Mouse (Mus musculus) neural tube, embryonic 11.5 days (tissue): ENCODE results near the gene Pik3cd. TPM values are rescaled to one million over a fixed set of nuclear protein-coding genes. Genes with fewer than 3 reads are reported as not detected.
"Not testable (repeated sequence)": the region's sequence is repeated elsewhere in the genome, so short reads cannot be mapped to it uniquely, and the experiment has no call there.

Experiments
- ATAC-seq: fragments of 200-750 bp; cut with Nextera tagmentation; 2 replicates; pipeline ENCODE4 v1.8.0; 2017; ENCODE audit warnings: moderate number of reproducible peaks, mild to moderate bottlenecking, moderate TSS enrichment, moderate library complexity; ENCODE audit not compliant: insufficient read depth, low FRiP score, low TSS enrichment
- DNase-seq: peaks from one replicate; pipeline ENCODE4 v3.0.0-alpha.2; 2015; ENCODE audit warnings: low spot score
- H3K27ac ChIP-seq: fragments of 300-500 bp; sonication (generic); 2 replicates; pipeline ENCODE4 v1.5.1; 2014; ENCODE audit warnings: low read depth, mild to moderate bottlenecking, low read length
- H3K27me3 ChIP-seq: fragments of 300-500 bp; sonication (generic); 2 replicates; pipeline ENCODE4 v1.6.1; 2014; ENCODE audit warnings: mild to moderate bottlenecking, low read length, mixed read lengths; ENCODE audit not compliant: control insufficient read depth, insufficient read depth
- H3K36me3 ChIP-seq: fragments of 300-500 bp; sonication (generic); 2 replicates; pipeline ENCODE4 v1.6.1; 2014; ENCODE audit warnings: mild to moderate bottlenecking, low read length, moderate library complexity, mixed read lengths; ENCODE audit not compliant: control insufficient read depth, insufficient read depth
- H3K4me1 ChIP-seq: fragments of 300-500 bp; sonication (generic); 2 replicates; pipeline ENCODE4 v1.6.1; 2014; ENCODE audit warnings: low read length, mixed read lengths; ENCODE audit not compliant: control insufficient read depth, insufficient read depth
- H3K4me2 ChIP-seq: fragments of 300-500 bp; sonication (generic); 2 replicates; pipeline ENCODE4 v1.6.1; 2014; ENCODE audit warnings: low read depth, mild to moderate bottlenecking, moderate library complexity
- H3K4me3 ChIP-seq: fragments of 300-500 bp; sonication (generic); 2 replicates; pipeline ENCODE4 v1.5.1; 2014; ENCODE audit warnings: low read depth, low read length
- H3K9ac ChIP-seq: fragments of 300-500 bp; sonication (generic); 2 replicates; pipeline ENCODE4 v1.6.1; 2014; ENCODE audit warnings: mild to moderate bottlenecking, low read length
- H3K9me3 ChIP-seq: fragments of 300-500 bp; sonication (generic); 2 replicates; pipeline ENCODE4 v1.6.1; 2016; ENCODE audit warnings: low read length; ENCODE audit not compliant: control insufficient read depth
- WGBS: fragments of 180-500 bp; shearing (Covaris S2); extraction: QIAGEN DNeasy Blood & Tissue Kit; methylation state at CpG from one replicate; pipeline ENCODE4 v1.1.7; 2014; 5-methylcytosine and 5-hydroxymethylcytosine counted together
- polyA plus RNA-seq: library from polyadenylated mRNA; unstranded; fragments of >200 nt; fragmentation: Nextera tagmentation; extraction: Ambion mirVana; gene quantifications from 2 replicates; pipeline ENCODE4 v1.2.1, GENCODE M21; 2014

Pik3cd gene
- polyA plus RNA-seq, 1 experiment from 2014 or later = 15.0 TPM

- whole genome bisulfite sequencing = 98% methylated on average over 3 of the region's 3 CpGs
- no peak overlapping the region for H3K4me3 ChIP-seq
Observed at GRCm38 (mm10) chr4:149614869-149615268, 87.5 kb downstream of the Pik3cd start.

GRCm38 (mm10) chr4:149613497-149613896 is 88.9 kb downstream of the Pik3cd start:
- not testable (repeated sequence) for H3K4me3 ChIP-seq, H3K36me3 ChIP-seq, H3K4me1 ChIP-seq, H3K9me3 ChIP-seq, H3K4me2 ChIP-seq, H3K27ac ChIP-seq, H3K9ac ChIP-seq, H3K27me3 ChIP-seq, DNase-seq
- 79% methylated on average over 6 of the region's 6 CpGs for WGBS
- ATAC-seq = peak; percentile 61; the same call in 1 of the 2 replicates

More at GRCm38 (mm10) chr4:149614869-149615268, 87.5 kb downstream of the Pik3cd start:
- DNase-seq = no peak
- peaks cover 2% of the 10 kb centered on the region; the same call in 1 of the 2 replicates for H3K36me3 ChIP-seq
- no peak for ATAC-seq
- H3K4me1 ChIP-seq = no peaks in the 10 kb centered on the region
- H3K4me2 ChIP-seq = no peak overlapping the region
- no peak overlapping the region for H3K27ac ChIP-seq
- H3K27me3 ChIP-seq = no peaks in the 10 kb centered on the region
- H3K9ac ChIP-seq = no peak overlapping the region
- no peaks in the 10 kb centered on the region for H3K9me3 ChIP-seq

- H3K9me3 ChIP-seq = no peaks in the 10 kb centered on the region
- no peak overlapping the region for H3K4me2 ChIP-seq
- H3K9ac ChIP-seq = no peak overlapping the region
- H3K4me3 ChIP-seq = no peak overlapping the region
- ATAC-seq = no peak
- H3K27me3 ChIP-seq = no peaks in the 10 kb centered on the region
- H3K36me3 ChIP-seq = peaks cover 2% of the 10 kb centered on the region; the same call in 1 of the 2 replicates
- 54% methylated on average over 10 of the region's 10 CpGs for WGBS
- H3K4me1 ChIP-seq = peaks cover 11% of the 10 kb centered on the region; the same call in 1 of the 2 replicates
- DNase-seq = peak; percentile 70
- no peak overlapping the region for H3K27ac ChIP-seq
Observed at GRCm38 (mm10) chr4:149611376-149612044, 90.9 kb downstream of the Pik3cd start.

- no peaks in the 10 kb centered on the region for H3K36me3 ChIP-seq
- H3K9me3 ChIP-seq = no peaks in the 10 kb centered on the region
- DNase-seq (no peak), ATAC-seq (no peak)
- H3K27ac ChIP-seq = no peak overlapping the region
- H3K9ac ChIP-seq = no peak overlapping the region
- H3K4me2 ChIP-seq = no peak overlapping the region
- peaks cover 12% of the 10 kb centered on the region; the same call in 1 of the 2 replicates for H3K4me1 ChIP-seq
- 79% methylated on average over 8 of the region's 8 CpGs for WGBS
- no peak overlapping the region for H3K4me3 ChIP-seq
- H3K27me3 ChIP-seq = no peaks in the 10 kb centered on the region
Observed at GRCm38 (mm10) chr4:149609256-149610025, 92.9 kb downstream of the Pik3cd start.

GRCm38 (mm10) chr4:149608309-149608638 is 94.1 kb downstream of the Pik3cd start:
- no peaks in the 10 kb centered on the region for H3K36me3 ChIP-seq
- H3K9me3 ChIP-seq = no peaks in the 10 kb centered on the region
- no peak overlapping the region for H3K9ac ChIP-seq
- no peaks in the 10 kb centered on the region for H3K27me3 ChIP-seq
- peaks cover 12% of the 10 kb centered on the region; the same call in 1 of the 2 replicates for H3K4me1 ChIP-seq
- 92% methylated on average over 6 of the region's 6 CpGs for WGBS
- H3K4me3 ChIP-seq = no peak overlapping the region
- H3K27ac ChIP-seq = no peak overlapping the region
- DNase-seq = no peak
- H3K4me2 ChIP-seq = no peak overlapping the region
- no peak for ATAC-seq

- Histone ChIP-seq H3K4me1 (peaks cover 12% of the 10 kb centered on the region; the same call in 1 of the 2 replicates), H3K4me2 (no peak overlapping the region), H3K27ac (no peak overlapping the region), H3K9ac (no peak overlapping the region), H3K4me3 (no peak overlapping the region), H3K9me3 (no peaks in the 10 kb centered on the region), H3K27me3 (no peaks in the 10 kb centered on the region), H3K36me3 (no peaks in the 10 kb centered on the region)
- 64% methylated on average over 20 of the region's 20 CpGs for WGBS
- no peak for DNase-seq
- no peak for ATAC-seq
Observed at GRCm38 (mm10) chr4:149607591-149608308, 94.6 kb downstream of the Pik3cd start.

- Histone ChIP-seq H3K9ac (no peak overlapping the region), H3K4me2 (no peak overlapping the region), H3K9me3 (no peaks in the 10 kb centered on the region), H3K27ac (no peak overlapping the region), H3K4me3 (no peak overlapping the region), H3K27me3 (no peaks in the 10 kb centered on the region), H3K4me1 (peaks cover 12% of the 10 kb centered on the region; the same call in 1 of the 2 replicates), H3K36me3 (no peaks in the 10 kb centered on the region)
- 55% methylated on average over 15 of the region's 15 CpGs for WGBS
- no peak for ATAC-seq
- DNase-seq = no peak
Observed at GRCm38 (mm10) chr4:149606766-149607358, 95.5 kb downstream of the Pik3cd start.

- no peak overlapping the region for H3K27ac ChIP-seq
- ATAC-seq (no peak), DNase-seq (no peak)
- 81% methylated on average over 18 of the region's 18 CpGs for WGBS
- H3K36me3 ChIP-seq = no peaks in the 10 kb centered on the region
- H3K9me3 ChIP-seq = no peaks in the 10 kb centered on the region
- no peak overlapping the region for H3K9ac ChIP-seq
- no peaks in the 10 kb centered on the region for H3K27me3 ChIP-seq
- no peak overlapping the region for H3K4me3 ChIP-seq
- H3K4me1 ChIP-seq = peaks cover 14% of the 10 kb centered on the region; the same call in 1 of the 2 replicates
- H3K4me2 ChIP-seq = no peak overlapping the region
Observed at GRCm38 (mm10) chr4:149606056-149606455, 96.3 kb downstream of the Pik3cd start.
